Mouse (Mus musculus) heart, embryonic 12.5 days (tissue): Measurements from ENCODE around the gene Acnat1. TPM values are rescaled to one million over a fixed set of nuclear protein-coding genes. Genes with fewer than 3 reads are reported as not detected.
A peak's percentile ranks its signal among the peaks of the same experiment; 100 is the strongest.
"Not testable (repeated sequence)": the region's sequence is repeated elsewhere in the genome, so short reads cannot be mapped to it uniquely, and the experiment has no call there.

Experiments
- ATAC-seq: fragments of 200-750 bp; cut with Nextera tagmentation; 2 replicates; pipeline ENCODE4 v1.8.0; 2017; ENCODE audit warnings: moderate TSS enrichment, moderate library complexity; ENCODE audit not compliant: insufficient number of reproducible peaks, low FRiP score
- H3K27ac ChIP-seq: fragments of 300-500 bp; sonication (generic); 2 replicates; pipeline ENCODE4 v1.5.1; 2016; ENCODE audit warnings: mild to moderate bottlenecking, moderate library complexity; ENCODE audit not compliant: poor library complexity, severe bottlenecking
- H3K27me3 ChIP-seq: fragments of 300-500 bp; sonication (generic); replicated peaks from 2 replicates; pipeline ENCODE4 v1.6.1; 2016; ENCODE audit warnings: mild to moderate bottlenecking, moderate library complexity
- H3K36me3 ChIP-seq: fragments of 300-500 bp; sonication (generic); 2 replicates; pipeline ENCODE4 v1.6.1; 2016; ENCODE audit warnings: mild to moderate bottlenecking, moderate library complexity
- H3K4me1 ChIP-seq: fragments of 300-500 bp; sonication (generic); replicated peaks from 2 replicates; pipeline ENCODE4 v1.6.1; 2016; ENCODE audit warnings: mild to moderate bottlenecking
- H3K4me2 ChIP-seq: fragments of 300-500 bp; sonication (generic); 2 replicates; pipeline ENCODE4 v1.6.1; 2016; ENCODE audit warnings: mild to moderate bottlenecking, moderate library complexity
- H3K4me3 ChIP-seq: fragments of 300-500 bp; sonication (generic); 2 replicates; pipeline ENCODE4 v1.5.1; 2016; ENCODE audit warnings: mild to moderate bottlenecking
- H3K9ac ChIP-seq: fragments of 300-500 bp; sonication (generic); 2 replicates; pipeline ENCODE4 v1.6.1; 2016; ENCODE audit warnings: mild to moderate bottlenecking, moderate library complexity
- H3K9me3 ChIP-seq: fragments of 300-500 bp; sonication (generic); replicated peaks from 2 replicates; pipeline ENCODE4 v1.6.1; 2016; ENCODE audit warnings: mild to moderate bottlenecking, moderate library complexity
- WGBS: fragments of 180-500 bp; shearing (Covaris S2); methylation state at CpG from one replicate; pipeline ENCODE4 v1.1.7; 2016; 5-methylcytosine and 5-hydroxymethylcytosine counted together
- polyA plus RNA-seq: library from polyadenylated mRNA; unstranded; fragments of >200 nt; fragmentation: Nextera tagmentation; extraction: Ambion mirVana; gene quantifications from 2 replicates; pipeline ENCODE4 v1.2.1, GENCODE M21; 2016

Acnat1 gene
- polyA plus RNA-seq = not detected in 2 replicates

GRCm38 (mm10) chr4:49473435-49474100, at the start of gene Acnat1:
Gene Acnat1 (minus strand): TSS chr4:49473912.
- no peak for ATAC-seq
- Histone ChIP-seq H3K9me3 (no peaks in the 10 kb centered on the region), H3K36me3 (no peaks in the 10 kb centered on the region), H3K4me2 (no peak within 1 kb of the TSS), H3K27me3 (no peaks in the 10 kb centered on the region), H3K4me1 (0 out of 2 replicates have a peak, but pooled peaks cover 4% of the 10 kb centered on the region), H3K4me3 (no peak within 1 kb of the TSS), H3K9ac (no peak within 1 kb of the TSS), H3K27ac (no peak within 1 kb of the TSS)
- WGBS = 47% methylated on average over 3 of the region's 3 CpGs

- Histone ChIP-seq H3K27ac (no peak overlapping the region), H3K9ac (no peak overlapping the region), H3K27me3 (no peaks in the 10 kb centered on the region), H3K4me2 (peak overlapping the region; percentile 77; the same call in 1 of the 2 replicates), H3K9me3 (no peaks in the 10 kb centered on the region), H3K4me1 (peaks cover 16% of the 10 kb centered on the region), H3K36me3 (peaks cover 32% of the 10 kb centered on the region), H3K4me3 (no peak overlapping the region)
- no peak for ATAC-seq
- 74% methylated on average over 9 of the region's 9 CpGs for WGBS
These were observed 48.9 kb upstream of the Acnat1 start for GRCm38 (mm10) chr4:49522576-49522975.

DNA sequence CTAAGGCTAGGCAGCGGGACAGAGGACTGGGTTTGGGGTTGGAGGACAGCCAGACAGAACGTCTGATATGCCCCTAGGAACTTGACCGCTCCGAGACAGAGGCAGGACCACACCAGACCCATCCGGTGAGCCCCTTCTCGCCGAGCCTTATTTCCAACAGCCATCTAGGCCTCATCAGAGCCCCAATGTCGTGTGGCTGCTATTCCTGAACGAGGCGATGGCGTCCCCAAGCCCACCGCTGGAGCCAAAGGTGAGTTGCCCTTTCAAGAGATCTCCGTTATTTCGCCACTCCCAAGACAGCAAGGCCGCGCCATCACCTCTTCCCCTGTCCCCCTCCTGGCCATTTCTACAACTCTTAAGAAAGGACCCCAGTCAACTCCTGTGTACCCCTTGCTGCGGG, 47.6 kb upstream of the Acnat1 start:
- peak overlapping the region; percentile 62 for H3K27ac ChIP-seq
- ATAC-seq = peak; percentile 55
- H3K4me3 ChIP-seq = peak overlapping the region; percentile 94
- peaks cover 18% of the 10 kb centered on the region for H3K4me1 ChIP-seq
- H3K27me3 ChIP-seq = no peaks in the 10 kb centered on the region
- WGBS = under 1% methylated on average over 17 of the region's 17 CpGs
- H3K9me3 ChIP-seq = no peaks in the 10 kb centered on the region
- H3K36me3 ChIP-seq = peaks cover 31% of the 10 kb centered on the region
- peak overlapping the region; percentile 83 for H3K9ac ChIP-seq
- H3K4me2 ChIP-seq = peak overlapping the region; percentile 77

GRCm38 (mm10) chr4:49520572-49521340, 47.0 kb upstream of the Acnat1 start, which contains the start of the genes Mrpl50 and Zfp189:
Gene Mrpl50 (minus strand): TSS chr4:49521093.
Gene Zfp189 (plus strand): TSS chr4:49521176.
- peak within 1 kb of the TSS; percentile 83 for H3K9ac ChIP-seq
- H3K27me3 ChIP-seq = no peaks in the 10 kb centered on the region
- peak within 1 kb of the TSS; percentile 94 for H3K4me3 ChIP-seq
- peak; percentile 100 for ATAC-seq
- peak within 1 kb of the TSS; percentile 77 for H3K4me2 ChIP-seq
- WGBS = under 1% methylated on average over 41 of the region's 41 CpGs
- H3K36me3 ChIP-seq = peaks cover 27% of the 10 kb centered on the region
- H3K27ac ChIP-seq = peak within 1 kb of the TSS; percentile 62
- H3K4me1 ChIP-seq = peaks cover 18% of the 10 kb centered on the region
- H3K9me3 ChIP-seq = no peaks in the 10 kb centered on the region

- ATAC-seq = no peak
- no peak overlapping the region for H3K27ac ChIP-seq
These were observed 45.8 kb upstream of the Acnat1 start for GRCm38 (mm10) chr4:49519476-49519875.

DNA sequence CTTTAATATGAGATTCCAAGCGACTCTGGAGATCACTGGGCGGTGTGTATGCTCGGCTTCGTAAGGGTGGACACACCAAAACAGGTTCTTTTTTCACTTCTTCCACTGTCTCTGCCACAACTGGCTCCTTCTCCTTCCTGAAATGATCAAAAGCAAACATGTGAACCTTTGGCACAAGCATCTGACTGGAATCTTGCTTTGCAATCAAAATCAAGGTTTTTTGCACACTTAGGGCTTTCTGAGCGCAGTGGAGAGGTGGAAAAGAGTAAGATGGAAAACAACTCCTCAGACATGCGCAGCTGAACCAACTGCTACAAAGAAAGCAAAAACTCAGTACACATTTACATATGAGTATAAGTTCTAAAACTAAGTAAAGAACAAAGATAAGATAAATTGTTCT, 40.7 kb upstream of the Acnat1 start:
- WGBS = 95% methylated on average over 6 of the region's 6 CpGs
- Histone ChIP-seq H3K9me3 (no peaks in the 10 kb centered on the region), H3K27me3 (no peaks in the 10 kb centered on the region), H3K36me3 (peaks cover 27% of the 10 kb centered on the region), H3K9ac (no peak overlapping the region), H3K4me2 (no peak overlapping the region), H3K4me1 (peaks cover 8% of the 10 kb centered on the region; the same call in 1 of the 2 replicates), H3K4me3 (no peak overlapping the region), H3K27ac (no peak overlapping the region)
- ATAC-seq = no peak

More at GRCm38 (mm10) chr4:49519476-49519875, 45.8 kb upstream of the Acnat1 start:
- WGBS = 80% methylated on average over 5 of the region's 5 CpGs
- Histone ChIP-seq H3K36me3 (peaks cover 23% of the 10 kb centered on the region), H3K27me3 (no peaks in the 10 kb centered on the region), H3K4me3 (0 out of 2 replicates have a peak overlapping the region, but pooled peaks have one; percentile 9), H3K4me1 (peaks cover 18% of the 10 kb centered on the region), H3K9ac (no peak overlapping the region), H3K9me3 (no peaks in the 10 kb centered on the region), H3K4me2 (peak overlapping the region; percentile 43)

- 0 out of 2 replicates have a peak, but pooled peaks cover 3% of the 10 kb centered on the region for H3K4me1 ChIP-seq
- H3K4me2 ChIP-seq = no peak overlapping the region
- H3K9ac ChIP-seq = no peak overlapping the region
- peaks cover 21% of the 10 kb centered on the region for H3K36me3 ChIP-seq
- 94% methylated on average over 4 of the region's 4 CpGs for WGBS
- ATAC-seq = no peak
- H3K9me3 ChIP-seq = no peaks in the 10 kb centered on the region
- H3K27ac ChIP-seq = no peak overlapping the region
- no peak overlapping the region for H3K4me3 ChIP-seq
- H3K27me3 ChIP-seq = no peaks in the 10 kb centered on the region
These were observed 38.9 kb upstream of the Acnat1 start for GRCm38 (mm10) chr4:49512636-49513035.

- H3K9ac ChIP-seq, H3K4me1 ChIP-seq, H3K4me2 ChIP-seq, H3K4me3 ChIP-seq, H3K9me3 ChIP-seq, ATAC-seq, H3K27me3 ChIP-seq, H3K27ac ChIP-seq: not testable (repeated sequence)
- 93% methylated on average over 1 of the region's 1 CpGs for WGBS
- H3K36me3 ChIP-seq = peaks cover 21% of the 10 kb centered on the region
These were observed 36.6 kb upstream of the Acnat1 start for GRCm38 (mm10) chr4:49510236-49510835.

GRCm38 (mm10) chr4:49509183-49509582, 35.5 kb upstream of the Acnat1 start:
- no peak for ATAC-seq
- Histone ChIP-seq H3K36me3 (peaks cover 17% of the 10 kb centered on the region), H3K9me3 (no peaks in the 10 kb centered on the region), H3K27me3 (no peaks in the 10 kb centered on the region), H3K4me2 (no peak overlapping the region), H3K9ac (no peak overlapping the region), H3K4me3 (no peak overlapping the region), H3K4me1 (peaks cover 6% of the 10 kb centered on the region; the same call in 1 of the 2 replicates), H3K27ac (no peak overlapping the region)
- WGBS = 84% methylated on average over 2 of the region's 2 CpGs

- no peak for ATAC-seq
- no peaks in the 10 kb centered on the region for H3K9me3 ChIP-seq
- no peak within 1 kb of the TSS for H3K27ac ChIP-seq
- no peak within 1 kb of the TSS for H3K9ac ChIP-seq
- peaks cover 6% of the 10 kb centered on the region; the same call in 1 of the 2 replicates for H3K4me1 ChIP-seq
- H3K4me3 ChIP-seq = no peak within 1 kb of the TSS
- WGBS = 44% methylated on average over 3 of the region's 3 CpGs
- no peaks in the 10 kb centered on the region for H3K27me3 ChIP-seq
- H3K36me3 ChIP-seq = no peaks in the 10 kb centered on the region
- no peak within 1 kb of the TSS for H3K4me2 ChIP-seq
These were observed 32.7 kb upstream of the Acnat1 start, which contains the start of gene Baat for GRCm38 (mm10) chr4:49506386-49506785. Gene Baat (minus strand): TSS chr4:49506557.

DNA sequence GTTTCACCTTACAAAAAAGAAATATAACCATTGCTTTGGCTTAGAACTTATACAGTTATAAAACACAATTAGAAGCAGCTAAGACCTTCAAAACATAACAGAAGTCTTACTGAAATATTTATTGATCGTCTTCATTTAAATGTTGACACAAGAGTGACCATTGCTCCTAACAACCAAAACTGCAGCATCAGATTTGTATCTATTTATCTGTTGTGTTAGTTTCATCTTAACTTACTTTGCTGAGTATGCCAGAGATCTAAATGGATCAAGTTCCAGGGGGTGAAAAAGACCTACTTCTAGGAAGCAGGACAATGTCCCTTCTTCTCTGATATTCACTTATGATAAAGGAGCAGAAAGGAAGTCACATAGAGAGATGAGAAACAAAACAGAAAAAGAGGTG, 29.9 kb upstream of the Acnat1 start:
- no peaks in the 10 kb centered on the region for H3K9me3 ChIP-seq
- ATAC-seq = no peak
- 80% methylated on average over 1 of the region's 1 CpGs for WGBS

More for the DNA sequence above, 29.9 kb upstream of the Acnat1 start:
- no peak overlapping the region for H3K4me2 ChIP-seq
- H3K27me3 ChIP-seq = no peaks in the 10 kb centered on the region
- H3K9ac ChIP-seq = no peak overlapping the region
- H3K36me3 ChIP-seq = no peaks in the 10 kb centered on the region
- no peak overlapping the region for H3K4me3 ChIP-seq
- no peak overlapping the region for H3K27ac ChIP-seq
- H3K4me1 ChIP-seq = peaks cover 6% of the 10 kb centered on the region; the same call in 1 of the 2 replicates
